Mouse (Mus musculus) adipocyte (in vitro differentiated cells): Measurements from ENCODE around the gene Alox12b.
A peak's percentile ranks its signal among the peaks of the same experiment; 100 is the strongest.

Experiments
- DNase-seq: peaks from one replicate; pipeline ENCODE4 v3.0.0-alpha.2; 2016; ENCODE audit warnings: low spot score

The Alox12b gene

DNA sequence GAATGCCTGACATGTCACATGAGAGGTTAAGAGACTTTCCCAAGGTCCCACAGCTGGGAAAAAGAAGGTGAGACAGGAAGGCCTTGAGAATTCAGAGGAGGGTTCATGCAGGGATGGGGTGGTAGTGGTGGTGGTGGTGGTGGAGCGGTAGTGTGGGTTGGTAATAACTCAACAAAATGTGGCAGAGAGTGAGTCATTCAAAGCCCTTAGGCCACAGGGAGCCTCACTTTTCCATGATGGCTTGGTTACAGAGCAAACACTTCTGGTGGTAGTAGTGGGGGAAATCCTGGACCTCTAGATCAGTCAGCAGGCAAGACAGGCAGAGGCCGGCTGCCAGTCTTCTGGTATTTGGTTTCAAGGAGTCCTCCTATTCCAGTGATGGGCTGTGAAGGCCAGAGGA, 15.8 kb downstream of the Alox12b start:
- no peak for DNase-seq

- DNase-seq, result no peak
Measured at GRCm38 (mm10) chr11:69174722-69175121, 17.9 kb downstream of the Alox12b start.

- no peak for DNase-seq
Measured at GRCm38 (mm10) chr11:69178525-69178924, 21.7 kb downstream of the Alox12b start.

DNA sequence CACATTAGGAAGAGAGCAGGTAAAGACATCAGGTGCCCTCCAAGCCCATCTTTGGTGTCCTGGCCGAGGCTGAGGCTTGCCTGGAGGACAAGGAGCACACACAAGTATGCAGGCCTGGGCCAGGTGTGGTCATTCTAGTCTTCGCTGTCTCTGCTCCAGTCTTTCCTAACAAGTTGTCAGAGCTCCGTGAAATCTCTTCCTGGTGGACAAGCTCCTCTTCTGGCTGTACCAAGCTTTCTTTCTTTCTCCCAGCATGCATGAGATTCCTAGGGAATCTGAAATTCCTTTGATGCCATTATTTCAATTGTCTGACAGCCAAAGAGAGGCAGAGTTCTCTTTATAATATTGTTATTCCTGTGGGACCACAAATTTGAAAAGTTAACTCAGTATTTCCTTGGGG, 22.7 kb downstream of the Alox12b start:
- no peak for DNase-seq

GRCm38 (mm10) chr11:69180120-69180519, 23.3 kb downstream of the Alox12b start:
- no peak for DNase-seq

DNA sequence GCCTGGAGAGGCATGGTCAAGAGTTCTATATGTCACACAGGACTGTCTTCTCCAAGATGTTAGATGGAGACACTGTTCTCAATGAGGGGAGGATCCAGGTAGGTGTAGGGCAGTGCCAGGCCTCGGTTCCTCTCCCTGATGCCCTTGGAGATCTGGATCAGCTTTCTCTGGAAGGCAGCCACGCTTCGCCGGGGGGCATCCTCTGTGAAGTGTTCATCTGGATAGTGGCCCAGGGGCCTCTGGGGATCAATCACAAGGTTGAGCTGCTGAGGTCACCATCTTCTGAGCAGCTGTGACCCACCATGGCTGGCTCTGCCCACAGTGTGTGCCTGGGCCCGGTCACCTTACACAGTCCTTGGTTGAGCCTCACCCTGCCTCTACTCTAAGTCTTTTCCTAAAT, 28.2 kb downstream of the Alox12b start:
- DNase-seq, result no peak

- DNase-seq, result no peak
Measured at GRCm38 (mm10) chr11:69185936-69186335, 29.1 kb downstream of the Alox12b start.

GRCm38 (mm10) chr11:69192840-69193239, 36.1 kb downstream of the Alox12b start:
- peak; percentile 66 for DNase-seq

DNA sequence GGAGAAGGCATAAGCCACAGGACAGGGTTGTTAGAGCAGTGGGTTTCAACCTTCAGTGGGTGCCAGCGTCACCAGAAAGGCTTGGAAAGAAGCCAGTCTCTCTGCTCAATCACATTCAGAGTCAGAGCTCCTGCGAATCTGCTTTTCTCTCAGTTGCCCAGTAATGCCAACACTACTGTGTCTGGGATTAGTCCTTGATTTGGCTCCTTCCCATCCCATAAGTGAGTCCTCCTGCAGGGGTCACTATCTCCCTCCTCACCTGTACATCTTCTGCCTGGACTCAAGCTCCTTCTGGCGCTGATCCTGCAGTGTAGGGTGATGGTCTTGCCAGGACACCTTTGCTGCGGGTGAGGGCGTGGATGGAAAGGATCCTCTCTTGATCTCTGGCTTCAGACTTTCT, 40.0 kb downstream of the Alox12b start:
- no peak for DNase-seq

DNA sequence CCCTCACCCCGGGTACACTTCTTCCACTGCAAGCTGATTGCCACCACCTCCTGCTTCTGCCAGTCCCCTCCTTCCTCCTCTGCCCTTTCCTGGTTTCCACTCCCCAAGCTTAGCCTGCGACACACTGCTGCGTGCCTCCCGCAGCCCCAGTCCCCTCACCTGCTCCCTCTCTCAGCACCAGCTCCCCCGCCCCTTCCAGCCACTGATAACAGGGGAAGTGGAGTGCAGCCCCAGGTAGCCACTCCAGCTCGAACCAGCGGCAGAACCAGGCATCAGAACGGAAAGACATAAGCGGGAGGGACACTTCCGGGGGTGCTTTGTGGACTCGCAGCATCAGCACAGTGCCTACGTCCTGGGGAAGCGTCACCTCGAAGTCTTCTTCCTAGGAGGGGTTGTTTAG, 40.4 kb downstream of the Alox12b start:
- DNase-seq, result no peak

DNA sequence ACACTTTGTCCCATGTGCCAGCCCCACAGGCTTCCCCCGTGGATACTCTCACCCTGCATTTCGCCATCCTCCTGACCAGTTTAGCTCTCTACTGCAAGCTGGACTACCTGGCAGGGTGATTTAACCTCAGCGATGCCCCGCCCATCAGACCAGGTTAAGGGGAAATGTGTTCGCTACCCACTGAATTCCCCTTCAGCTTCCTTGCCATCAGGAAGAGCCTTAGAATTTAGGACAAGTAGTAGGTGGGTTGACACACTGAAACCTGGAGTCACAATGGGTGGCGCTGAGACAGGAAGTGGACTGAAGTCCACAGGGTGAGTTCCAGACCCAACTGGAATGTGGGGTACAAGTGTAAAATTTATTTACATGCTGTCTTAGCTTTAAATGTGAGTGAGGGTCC, 41.0 kb downstream of the Alox12b start, which contains the start of gene Alox8:
Alox8 (minus strand) TSS at position 101 of the 400 bp plus-strand sequence.
- no peak for DNase-seq

DNA sequence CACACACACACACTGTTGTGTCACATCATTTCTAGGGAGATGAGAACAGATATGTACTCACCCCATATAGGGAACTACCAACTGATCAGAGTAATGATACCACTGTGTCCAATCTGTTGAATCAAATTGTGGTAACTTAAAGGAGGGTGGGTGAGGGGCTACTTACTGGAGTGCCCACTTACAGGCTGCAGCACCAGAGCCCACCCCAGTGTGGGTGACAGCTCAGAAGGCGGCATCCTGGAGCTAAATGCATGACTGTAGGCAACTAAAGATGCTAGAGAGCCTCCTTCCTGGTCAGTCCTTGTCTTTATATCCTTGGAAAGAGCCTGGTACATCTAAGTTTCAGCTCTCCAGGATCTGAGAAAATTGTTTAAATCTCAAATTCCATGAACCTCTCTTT, 42.5 kb downstream of the Alox12b start:
- DNase-seq, result no peak

DNA sequence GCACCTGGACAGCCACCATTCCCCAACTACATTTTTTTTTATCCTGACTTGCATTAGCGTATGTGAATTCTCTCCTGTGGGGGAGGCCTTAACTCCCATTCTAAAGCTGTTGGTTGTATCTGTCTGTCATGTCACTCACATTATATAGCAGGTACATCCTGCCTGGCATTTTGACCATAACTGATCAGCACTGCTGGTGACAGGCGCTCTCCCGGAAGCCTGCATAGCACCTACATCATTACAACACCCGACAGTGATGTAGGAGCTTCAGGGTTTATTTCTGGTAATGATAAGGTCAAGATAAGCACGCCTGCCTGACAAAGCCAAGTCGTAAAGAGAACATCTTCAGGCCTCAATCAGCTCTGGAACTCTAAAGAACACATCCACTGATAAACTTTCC, 43.4 kb downstream of the Alox12b start:
- no peak for DNase-seq

GRCm38 (mm10) chr11:69202469-69203230, 45.9 kb downstream of the Alox12b start:
- DNase-seq, result peak; percentile 12

- DNase-seq, result no peak
Measured at GRCm38 (mm10) chr11:69211431-69211830, 54.6 kb downstream of the Alox12b start.

GRCm38 (mm10) chr11:69217411-69217810, 60.6 kb downstream of the Alox12b start:
- DNase-seq, result no peak

DNA sequence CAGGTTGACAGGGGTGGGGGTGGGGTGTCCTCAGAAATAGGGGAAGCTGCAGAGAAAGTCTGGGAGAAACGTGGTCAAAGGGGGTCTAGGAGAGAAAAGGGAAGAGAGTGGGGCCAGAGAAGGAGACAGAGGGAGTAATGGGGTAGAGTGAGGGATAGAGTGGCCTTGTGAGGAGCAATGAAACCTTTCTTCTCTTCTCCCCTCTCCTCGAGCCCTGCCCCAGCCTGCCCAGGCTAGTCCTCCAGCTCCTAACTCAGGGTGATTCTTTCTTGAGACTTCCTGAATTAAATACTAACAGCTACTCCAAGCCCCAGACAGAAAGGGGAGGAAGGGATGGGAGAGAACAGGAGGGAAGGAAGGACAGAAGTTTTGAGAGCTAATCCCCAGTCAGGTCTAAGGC, 61.9 kb downstream of the Alox12b start:
- DNase-seq, result no peak
